Mouse (Mus musculus): ENCODE data around the gene Mboat2.

The Mboat2 gene

GRCm38 (mm10) chr12:24860436-24860835 is 29.8 kb downstream of the Mboat2 start:
- DNase-seq (ENCODE audit: low spot score in 2 of 2) = no peak

- DNase-seq (ENCODE audit: low spot score in 2 of 2) = no peak
These were observed 33.1 kb downstream of the Mboat2 start for GRCm38 (mm10) chr12:24863762-24864161.

- no peak for DNase-seq (ENCODE audit: low spot score in 2 of 2)
These were observed 36.0 kb downstream of the Mboat2 start for GRCm38 (mm10) chr12:24866645-24867044.

DNA sequence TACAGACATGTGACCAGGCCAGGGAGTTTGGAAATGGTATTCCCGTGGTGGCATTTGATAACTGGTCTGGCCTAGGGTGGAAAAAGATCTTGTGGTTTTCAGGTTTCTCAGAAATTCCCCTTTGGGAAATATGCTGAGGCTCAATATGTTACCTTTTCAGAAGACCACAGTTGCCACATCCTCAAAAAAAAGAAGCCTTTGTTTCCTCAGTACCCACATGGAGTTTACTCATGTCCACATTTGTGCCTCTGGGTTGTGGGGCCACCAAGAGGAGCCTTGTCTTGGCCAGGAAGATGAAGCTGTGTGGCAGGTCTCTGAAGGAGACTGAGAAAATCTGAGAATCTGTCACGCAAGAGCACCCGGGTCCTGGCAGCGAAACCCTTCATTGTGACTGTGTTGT is 38.0 kb downstream of the Mboat2 start:
- no peak for DNase-seq (ENCODE audit: low spot score in 2 of 2)

GRCm38 (mm10) chr12:24869231-24869630 is 38.6 kb downstream of the Mboat2 start:
- no peak for DNase-seq (ENCODE audit: low spot score in 2 of 2)

DNA sequence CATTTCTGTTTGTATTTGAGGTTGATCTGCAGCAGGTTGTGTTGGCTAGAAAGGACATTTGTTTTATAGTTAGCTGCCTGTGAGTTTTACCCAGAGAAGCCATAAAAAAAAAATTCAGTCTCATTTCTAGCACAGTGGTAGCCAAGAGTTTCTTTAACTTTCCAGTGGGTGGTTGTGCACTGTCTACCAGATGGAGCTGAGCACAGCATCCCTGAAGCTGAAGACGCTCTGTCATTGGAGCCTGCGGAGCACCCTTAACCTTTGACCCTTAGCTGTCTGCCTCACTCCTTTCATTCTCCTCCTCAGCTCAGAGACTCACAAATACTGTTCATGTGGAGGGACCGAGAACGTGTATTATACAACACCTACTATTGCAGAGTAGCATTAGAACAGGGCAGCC is 40.2 kb downstream of the Mboat2 start:
- no peak for DNase-seq (ENCODE audit: low spot score in 2 of 2)

DNA sequence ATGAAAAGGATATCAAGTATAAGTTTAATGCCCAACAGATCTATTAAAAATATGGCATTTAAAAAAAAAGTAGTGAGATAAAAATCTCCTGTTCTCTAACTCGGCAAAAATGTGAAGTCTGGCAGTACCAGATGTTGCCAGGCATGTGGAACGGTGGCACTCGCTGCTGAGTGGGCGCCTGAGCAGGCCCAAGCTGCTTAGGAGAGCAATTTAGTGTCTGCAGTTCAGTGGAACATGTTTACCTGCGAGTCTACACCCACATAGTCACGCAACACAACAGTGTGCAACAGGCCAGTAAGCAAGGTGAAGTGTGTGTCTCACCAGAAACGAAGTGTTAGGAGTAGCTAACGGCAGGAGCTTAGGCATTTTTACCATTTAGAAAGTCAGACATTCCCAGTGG is 41.6 kb downstream of the Mboat2 start:
- DNase-seq (ENCODE audit: low spot score in 2 of 2) = no peak

GRCm38 (mm10) chr12:24872689-24873088 is 42.0 kb downstream of the Mboat2 start:
- no peak for DNase-seq (ENCODE audit: low spot score in 2 of 2)

GRCm38 (mm10) chr12:24875908-24876307 is 45.2 kb downstream of the Mboat2 start:
- DNase-seq (ENCODE audit: low spot score in 2 of 2) = no peak

DNA sequence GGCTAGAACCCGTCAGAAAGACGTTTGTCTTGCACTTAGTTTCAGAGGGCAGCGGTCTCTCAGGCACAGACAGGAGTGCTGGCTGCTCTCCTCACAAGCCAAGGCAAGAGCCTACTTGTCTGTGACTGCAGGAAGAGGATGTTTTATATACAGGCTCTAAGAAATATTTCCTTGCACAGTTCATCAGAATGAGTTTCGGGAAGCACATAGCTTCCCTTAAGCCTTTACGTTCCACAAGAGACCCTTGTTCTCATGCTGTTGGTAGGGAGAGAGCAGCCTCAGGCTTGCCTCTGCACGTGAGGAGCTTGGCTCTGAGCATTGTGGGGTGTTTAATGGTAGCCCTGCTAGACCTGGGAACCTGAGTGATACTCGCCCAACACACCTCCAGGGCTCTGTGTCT is 46.6 kb downstream of the Mboat2 start:
- no peak for DNase-seq (ENCODE audit: low spot score in 2 of 2)

- no peak for DNase-seq (ENCODE audit: low spot score in 2 of 2)
These were observed 47.4 kb downstream of the Mboat2 start for GRCm38 (mm10) chr12:24878090-24878489.

GRCm38 (mm10) chr12:24878735-24879362 is 48.2 kb downstream of the Mboat2 start:
- no peak for DNase-seq (ENCODE audit: low spot score in 2 of 2)

- no peak for DNase-seq (ENCODE audit: low spot score in 2 of 2)
These were observed 48.9 kb downstream of the Mboat2 start for GRCm38 (mm10) chr12:24879613-24880029.

DNA sequence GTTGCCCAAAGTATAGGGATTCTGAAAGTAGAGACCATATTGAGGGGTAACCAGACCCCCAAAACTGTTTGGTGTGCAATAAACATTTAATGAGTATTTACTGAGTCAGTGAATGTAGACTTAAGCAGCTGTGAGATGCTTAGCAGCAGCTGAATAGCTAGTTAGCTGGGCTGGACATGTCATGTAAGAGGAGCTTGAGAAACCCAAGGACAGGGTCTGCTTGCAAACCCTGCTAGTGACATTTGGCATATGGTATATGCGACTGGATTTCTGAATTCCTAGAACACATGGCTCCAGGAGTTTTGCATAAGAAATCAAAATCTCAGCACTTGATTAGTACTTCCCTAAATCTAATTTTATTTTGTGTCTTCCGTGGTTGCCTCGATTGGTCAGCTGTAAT is 52.6 kb downstream of the Mboat2 start:
- no peak for DNase-seq (ENCODE audit: low spot score in 2 of 2)

DNA sequence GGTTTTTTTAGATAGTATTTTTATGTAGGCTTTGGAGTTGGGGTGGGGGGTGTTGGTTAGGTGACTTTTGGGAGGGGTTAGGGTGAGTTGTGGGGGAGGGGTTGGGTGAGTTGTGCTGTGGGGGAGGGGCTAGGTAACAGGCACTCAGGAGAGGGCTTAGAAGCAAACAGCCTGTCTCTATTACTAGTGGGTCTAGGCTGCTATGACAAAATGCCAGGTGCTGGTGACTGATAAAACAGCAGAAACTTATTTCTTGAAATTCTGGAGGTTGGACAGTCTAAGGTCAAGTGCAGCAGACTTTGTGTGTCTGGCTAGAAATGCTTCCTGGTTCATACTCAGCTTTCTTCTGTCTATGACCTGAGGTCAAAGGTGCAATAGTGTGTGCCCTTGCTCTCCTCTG is 56.1 kb downstream of the Mboat2 start:
- no peak for DNase-seq (ENCODE audit: low spot score in 2 of 2)

DNA sequence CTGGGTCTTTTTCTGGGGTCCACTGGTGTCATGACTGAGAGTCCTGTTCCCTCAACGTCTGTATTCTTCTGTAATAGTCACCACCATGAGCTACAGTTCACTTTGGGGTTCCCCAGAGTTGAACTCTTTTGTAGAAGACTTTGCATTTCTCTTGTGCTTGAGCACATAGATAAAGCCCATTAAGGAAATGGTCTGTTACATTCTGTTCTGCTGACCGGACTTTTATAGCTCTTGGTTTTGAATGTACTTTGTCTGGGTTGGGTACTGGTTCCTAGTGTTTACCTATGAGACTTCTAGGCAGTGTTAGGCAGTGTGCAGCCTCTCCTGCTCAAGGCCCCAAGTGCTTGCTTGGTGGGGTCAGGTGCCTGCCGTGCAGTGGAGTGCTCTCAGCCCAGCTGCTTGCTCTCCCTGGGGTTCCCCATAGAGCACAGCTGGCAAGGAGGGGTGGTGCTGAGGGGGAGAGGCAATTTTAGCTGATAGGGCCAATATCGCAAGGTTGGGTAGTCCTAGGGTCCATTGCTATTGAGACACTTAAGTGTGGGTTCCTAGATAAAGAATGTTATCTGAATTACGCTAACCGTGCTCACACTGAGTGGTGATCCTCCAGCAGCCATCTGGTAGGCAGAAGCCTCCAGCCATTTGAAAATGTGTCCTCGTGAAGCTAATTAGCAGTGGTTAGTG is 58.8 kb downstream of the Mboat2 start:
- no peak for DNase-seq (ENCODE audit: low spot score in 2 of 2)

- DNase-seq (ENCODE audit: low spot score in 2 of 2) = no peak
These were observed 59.5 kb downstream of the Mboat2 start for GRCm38 (mm10) chr12:24890158-24890557.

- no peak for DNase-seq (ENCODE audit: low spot score in 2 of 2)
These were observed 60.2 kb downstream of the Mboat2 start for GRCm38 (mm10) chr12:24890684-24891459.

GRCm38 (mm10) chr12:24892536-24892935 is 61.9 kb downstream of the Mboat2 start:
- no peak for DNase-seq (ENCODE audit: low spot score in 2 of 2)

DNA sequence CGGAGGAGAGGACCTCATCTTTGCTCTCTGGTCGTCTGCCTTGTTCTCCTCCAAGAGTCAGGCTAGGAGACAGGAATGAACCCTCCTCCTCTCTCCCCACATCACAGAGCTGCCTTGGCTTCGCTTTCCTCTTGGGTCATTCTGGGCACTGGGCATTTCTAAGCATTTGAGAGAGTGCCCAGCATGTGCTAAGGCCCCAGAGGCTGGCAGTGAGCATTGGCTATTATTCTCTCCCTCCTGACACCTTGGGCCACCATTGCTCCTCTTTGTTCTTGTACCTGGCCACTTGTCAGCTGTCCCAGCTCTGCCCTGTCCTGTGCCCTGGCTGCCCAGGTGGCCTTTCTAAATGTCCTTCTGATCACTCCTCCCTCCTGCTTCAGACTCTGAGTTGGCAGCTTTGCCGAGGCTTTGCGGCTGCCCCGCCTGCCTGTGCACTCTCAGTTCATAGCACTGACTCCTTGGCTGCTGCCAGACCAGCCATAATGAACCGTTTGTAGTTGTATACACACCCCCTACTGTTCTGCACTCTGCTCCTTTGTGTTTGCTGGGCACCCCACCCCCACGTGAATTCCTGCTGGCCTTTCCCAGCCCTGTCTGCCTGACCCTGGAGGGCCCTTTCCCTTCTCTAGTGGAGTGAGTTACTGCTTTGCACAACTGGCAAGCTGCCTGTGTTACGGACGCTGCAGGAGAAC is 63.2 kb downstream of the Mboat2 start:
- DNase-seq (ENCODE audit: low spot score in 2 of 2) = no peak

DNA sequence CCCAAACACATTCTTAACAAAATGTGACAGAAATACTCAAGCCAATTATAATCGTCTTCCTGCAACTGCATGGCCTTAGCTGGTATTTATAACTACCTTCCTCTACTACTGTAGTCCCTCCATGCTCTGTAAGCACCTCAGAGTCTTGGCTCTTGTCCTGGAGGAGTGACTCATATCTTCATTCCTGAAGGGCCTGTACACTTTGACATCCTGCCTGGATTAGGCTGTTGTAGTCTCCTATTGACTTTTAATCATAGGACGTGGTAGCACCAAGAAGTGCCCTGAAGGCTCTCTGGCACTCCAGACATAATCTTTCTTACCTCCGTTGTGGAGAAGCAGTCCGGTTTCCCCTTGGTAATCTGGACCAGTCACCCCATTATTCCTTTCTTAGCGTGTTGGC is 64.7 kb downstream of the Mboat2 start:
- no peak for DNase-seq (ENCODE audit: low spot score in 2 of 2)

GRCm38 (mm10) chr12:24897354-24897753 is 66.7 kb downstream of the Mboat2 start:
- no peak for DNase-seq (ENCODE audit: low spot score in 2 of 2)

Measured in natural killer cell, adult 2 months (primary cell).